Mouse (Mus musculus) embryonic fibroblast, embryonic 13.5 days (primary cell): ENCODE measurements around the gene Aldh5a1.

Source experiments
- CTCF ChIP-seq: IDR thresholded peaks from 2 replicates; pipeline ENCODE4 v1.5.1; 2011; ENCODE audit warnings: mild to moderate bottlenecking, control low read depth, low read length, moderate library complexity, borderline replicate concordance; ENCODE audit not compliant: insufficient read depth
- POLR2A ChIP-seq: IDR thresholded peaks from 2 replicates; pipeline ENCODE4 v1.6.1; 2011; ENCODE audit warnings: low read depth, mild to moderate bottlenecking, control low read depth, low read length, moderate library complexity

DNA sequence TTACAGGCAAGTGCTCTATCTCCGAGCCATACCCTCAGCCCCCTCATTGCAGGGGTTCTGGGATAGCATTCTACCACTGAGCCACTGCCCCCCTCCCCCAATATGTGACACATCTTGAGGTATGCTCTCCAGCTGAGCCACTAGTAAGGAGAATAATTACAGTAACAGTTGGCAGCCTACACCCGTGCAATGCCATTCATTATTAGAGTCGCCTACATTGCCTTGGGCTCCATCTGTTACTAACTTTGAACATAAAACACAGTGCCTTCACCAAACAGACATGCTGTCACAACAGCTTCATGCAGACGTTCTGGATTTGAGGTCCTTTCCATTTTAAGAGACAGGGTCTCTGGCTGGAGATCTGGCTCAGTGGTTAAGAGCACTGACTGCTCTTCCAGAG, 38.9 kb upstream of the Aldh5a1 start:
- TF ChIP-seq CTCF (no peak), POLR2A (no peak)
